Mouse (Mus musculus): ENCODE measurements around the gene Myt1.
A peak's percentile ranks its signal among the peaks of the same experiment; 100 is the strongest.

Gene Myt1

DNA sequence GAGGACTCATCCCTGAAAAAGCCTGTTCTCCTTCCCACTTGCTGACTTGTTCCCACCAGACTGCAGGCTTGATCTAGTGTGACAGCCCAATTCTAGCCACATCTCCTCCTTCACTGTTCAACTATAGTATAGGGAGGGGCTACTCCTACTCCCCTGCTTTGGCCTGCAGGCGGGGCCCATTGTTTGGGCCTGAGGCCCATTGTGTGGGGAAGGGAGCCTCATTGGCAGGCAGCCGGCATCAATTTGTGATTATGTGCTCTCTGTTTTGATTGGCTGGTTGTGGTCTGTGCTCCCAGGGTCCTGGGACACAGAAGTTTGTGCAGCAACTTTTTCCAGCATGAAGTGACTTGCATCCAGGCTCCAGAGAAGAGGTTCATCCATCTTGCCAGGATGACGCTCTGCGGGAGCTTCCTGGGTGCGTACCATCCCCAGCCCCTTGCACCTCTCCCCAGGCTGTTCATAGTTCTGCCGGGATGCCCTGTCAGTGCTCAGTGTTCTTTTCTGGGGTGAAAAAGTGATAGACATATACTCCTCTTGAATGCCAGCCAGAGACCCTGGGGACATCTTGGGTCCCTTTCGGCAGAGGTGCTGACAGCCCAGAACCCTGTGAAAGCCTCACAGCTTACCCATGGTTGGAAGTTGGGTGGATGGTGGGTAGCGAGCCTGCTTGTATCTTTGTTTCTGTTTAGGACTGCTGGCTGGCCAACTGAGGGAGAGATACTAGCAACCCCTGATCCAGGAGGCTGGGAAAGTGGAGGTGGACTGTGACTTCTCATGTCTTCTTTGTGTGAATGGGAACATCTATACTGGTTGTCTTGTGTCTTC, at the start of gene Myt1:
Gene Myt1 (plus strand): TSS at position 327 of the 825 bp plus-strand sequence.
- no peak for DNase-seq (ENCODE audit: low read depth)

DNA sequence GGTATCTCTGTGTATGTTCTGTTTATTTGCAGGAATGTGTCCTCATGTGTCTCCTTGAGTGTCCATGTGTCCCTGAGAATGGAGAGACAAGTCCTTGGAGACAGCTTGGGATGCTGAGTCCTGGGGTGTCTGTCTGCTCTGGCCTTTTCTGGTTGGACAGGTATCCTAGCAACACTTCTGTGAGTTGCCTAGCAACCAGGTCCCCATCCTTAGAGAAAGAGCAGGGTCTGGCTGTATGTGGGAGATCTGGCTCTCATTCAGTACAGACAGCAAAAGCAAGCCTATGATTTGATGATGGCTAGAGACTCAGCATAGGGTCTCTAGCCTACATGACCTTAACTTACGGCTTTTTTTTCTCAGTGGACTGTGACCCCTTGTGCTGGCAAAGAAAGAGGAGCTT, 49.4 kb upstream of the Myt1 start:
- no peak for DNase-seq (ENCODE audit: low read depth)

DNA sequence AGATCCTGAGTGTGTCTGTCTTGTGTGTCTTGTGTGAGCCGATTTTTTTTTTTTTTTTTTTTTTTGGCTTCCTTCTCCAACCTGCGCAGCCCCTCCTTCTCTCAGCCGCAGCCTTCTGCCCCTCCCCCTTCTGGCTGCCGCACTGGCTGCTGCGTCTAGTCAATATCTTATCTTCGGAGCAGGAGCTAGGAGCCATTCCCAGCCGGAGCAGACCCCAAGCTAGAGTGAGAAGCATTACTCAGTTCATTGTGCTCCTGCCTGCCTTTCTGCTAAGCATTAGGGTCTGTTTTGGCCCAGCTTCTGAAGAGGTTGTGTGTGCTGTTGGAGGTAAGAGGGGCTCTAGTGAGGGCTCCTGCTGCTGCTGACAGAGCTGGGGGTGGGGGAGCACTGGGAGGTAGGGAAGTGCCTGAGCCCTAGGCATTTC, 48.2 kb upstream of the Myt1 start, which contains the start of gene Oprl1:
Gene Oprl1 (plus strand): TSS at position 114 of the 424 bp plus-strand sequence.
- DNase-seq (ENCODE audit: low read depth), result no peak

DNA sequence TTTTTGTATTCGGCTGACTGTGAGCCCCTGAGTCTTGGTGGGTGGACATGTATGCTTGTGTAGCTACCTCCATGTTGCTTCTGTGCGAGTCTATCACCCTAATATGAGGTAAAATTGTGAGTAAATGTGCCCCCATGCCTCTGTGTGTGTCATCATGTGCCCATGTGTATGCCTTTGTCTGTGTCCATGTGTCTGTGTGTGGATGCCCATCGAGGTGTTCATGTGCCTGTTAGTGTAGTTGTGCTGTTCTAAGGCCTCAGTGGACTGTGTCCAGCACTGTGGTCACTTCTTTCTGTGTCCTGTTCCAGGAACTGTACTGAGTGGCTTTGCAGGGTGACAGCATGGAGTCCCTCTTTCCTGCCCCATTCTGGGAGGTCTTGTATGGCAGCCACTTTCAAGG, 47.8 kb upstream of the Myt1 start:
- no peak for DNase-seq (ENCODE audit: low read depth)

DNA sequence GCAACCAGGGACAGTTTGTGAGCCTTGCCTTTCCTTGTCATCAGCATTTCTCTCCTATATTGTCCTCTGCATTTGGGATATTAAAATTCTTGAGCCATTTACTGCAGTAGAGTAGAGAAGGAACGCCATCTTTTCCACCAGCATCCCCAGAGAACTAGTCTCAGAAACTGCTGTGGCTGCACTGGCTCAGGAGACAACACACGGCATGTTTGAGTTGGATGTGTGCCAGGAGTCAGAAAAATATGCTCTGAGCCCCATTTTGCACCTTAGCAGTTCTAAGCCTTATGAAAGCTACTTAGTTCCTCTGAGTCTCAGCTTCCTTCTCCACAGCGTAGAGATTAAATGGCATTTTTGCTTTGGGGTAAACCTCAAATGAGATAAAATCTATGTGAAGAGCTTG, 46.1 kb upstream of the Myt1 start:
- no peak for DNase-seq (ENCODE audit: low read depth)

DNA sequence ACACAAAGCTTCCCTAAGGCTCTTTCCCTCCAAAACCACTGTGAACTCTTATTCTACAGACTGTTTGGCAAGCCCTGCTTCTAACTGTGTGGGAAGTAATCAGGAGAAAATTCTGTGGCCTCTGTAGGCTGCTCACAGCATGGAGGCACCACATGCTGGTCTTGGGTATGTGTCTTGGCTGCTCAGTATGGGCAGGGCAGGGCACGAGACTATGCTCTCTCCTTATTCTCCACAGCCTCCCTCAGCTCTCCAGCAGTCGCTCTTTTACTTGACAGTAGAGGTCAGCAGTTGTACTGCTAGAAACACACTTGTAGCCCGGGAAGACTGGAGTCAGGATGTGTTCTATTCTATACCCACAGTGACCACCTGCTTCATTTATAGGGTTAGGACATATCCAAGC, 43.1 kb upstream of the Myt1 start:
- no peak for DNase-seq (ENCODE audit: low read depth)

DNA sequence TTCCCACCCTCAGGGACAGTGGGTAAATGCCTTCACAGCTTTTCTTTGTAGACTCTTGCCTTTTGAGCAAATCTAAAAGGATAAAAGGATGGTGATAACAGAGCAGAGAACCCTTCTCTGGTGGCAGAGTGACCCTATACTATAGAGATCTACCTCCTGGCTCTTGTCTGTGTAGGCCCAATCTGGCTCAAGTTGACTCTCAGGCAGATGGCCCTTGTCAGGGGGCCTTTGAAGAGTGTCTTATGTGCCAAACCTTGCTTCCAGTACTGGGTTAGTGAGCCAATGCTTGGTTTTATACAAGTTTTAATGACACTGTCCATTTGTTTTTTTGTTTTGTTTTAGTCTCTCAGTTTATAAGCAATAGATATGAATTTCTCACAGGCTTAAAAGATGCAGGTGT, 41.9 kb upstream of the Myt1 start:
- no peak for DNase-seq (ENCODE audit: low read depth)

DNA sequence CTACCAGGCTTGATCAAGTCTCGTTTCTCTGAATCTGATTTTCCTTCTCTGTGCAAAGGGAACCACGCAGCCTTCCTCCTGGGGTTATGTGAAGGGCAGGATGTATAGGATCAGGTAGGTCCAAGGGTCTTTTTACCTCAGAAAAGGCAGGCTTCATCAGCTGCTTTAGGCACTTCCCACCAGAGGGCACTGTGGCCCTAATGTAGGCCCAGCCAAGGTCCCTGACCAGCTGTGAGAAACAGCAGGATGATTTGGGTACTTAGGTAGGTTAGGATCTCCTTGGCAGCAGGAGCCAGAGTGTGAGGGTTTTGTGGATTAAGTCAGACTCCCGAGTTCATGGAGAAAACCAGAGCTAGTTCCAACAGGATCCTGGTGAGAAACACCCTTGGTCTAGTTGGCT, 40.9 kb upstream of the Myt1 start:
- DNase-seq (ENCODE audit: low read depth), result peak; percentile 6

DNA sequence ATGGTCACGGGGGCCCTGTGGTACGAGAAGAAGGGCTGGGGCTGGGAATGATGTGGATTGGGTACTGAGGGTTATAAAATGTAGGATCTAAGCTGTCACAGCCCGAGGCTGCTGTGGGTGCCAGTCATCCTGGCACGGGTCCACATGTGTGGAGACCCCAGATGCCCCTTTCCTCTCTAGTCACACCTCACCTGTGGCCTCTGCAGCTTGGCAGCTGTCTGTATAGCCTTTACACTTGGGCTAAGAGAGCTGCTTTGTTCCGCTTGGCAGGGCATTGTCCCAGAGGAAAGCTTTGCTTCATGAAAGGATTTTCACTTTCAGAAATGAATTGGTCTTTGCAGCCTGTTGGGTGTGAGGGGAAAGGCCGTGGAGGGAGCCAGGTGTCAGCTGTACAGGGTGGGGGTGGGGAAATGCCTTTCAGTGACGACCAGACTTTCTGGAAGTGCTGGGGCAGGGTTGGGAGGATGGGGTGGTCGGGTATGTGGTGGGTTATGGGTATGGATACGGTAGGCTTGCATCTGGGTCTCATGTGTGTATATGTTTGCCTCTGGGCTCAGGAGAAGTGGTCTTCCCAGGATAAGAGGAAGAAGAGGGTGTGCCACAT, 35.4 kb upstream of the Myt1 start:
- DNase-seq (ENCODE audit: low read depth), result no peak

DNA sequence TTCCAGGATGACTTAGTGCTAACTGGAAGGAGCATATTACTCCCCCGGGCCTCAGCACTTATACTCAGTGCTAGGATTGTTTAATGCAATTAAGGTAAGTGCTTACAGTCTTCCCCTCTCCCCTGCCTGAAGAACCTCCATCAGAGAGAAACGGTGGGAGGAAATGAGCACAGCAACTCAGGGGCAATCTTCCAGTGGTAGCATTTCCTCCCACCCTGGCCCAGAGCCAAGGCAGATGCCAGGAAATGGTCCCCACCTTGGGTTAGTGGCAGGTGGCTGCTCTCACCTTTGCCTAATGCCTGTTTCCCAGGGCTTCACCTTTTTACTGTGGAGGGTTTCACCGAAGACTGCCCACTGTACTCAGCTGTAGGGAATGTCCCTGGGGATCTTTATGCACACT, 33.1 kb upstream of the Myt1 start:
- no peak for DNase-seq (ENCODE audit: low read depth)

DNA sequence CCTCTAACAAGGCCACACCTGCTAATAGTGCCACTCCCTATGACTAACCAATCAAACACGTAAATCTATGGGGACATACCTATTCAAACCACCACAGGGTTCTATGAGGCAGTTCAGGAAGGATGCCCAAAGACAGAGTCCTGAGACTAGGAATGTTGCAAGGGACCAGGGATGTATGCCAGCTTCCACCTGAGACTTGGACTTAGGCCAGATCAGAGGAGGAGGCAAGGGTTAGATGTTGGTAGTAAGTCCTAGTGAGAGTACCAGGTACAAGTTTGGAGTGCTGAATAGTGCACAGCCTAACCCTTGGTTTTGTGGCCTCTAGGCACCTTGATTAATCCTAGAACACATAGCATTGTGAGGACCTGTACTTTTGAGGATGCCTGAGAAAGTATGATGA, 10.5 kb upstream of the Myt1 start:
- no peak for DNase-seq (ENCODE audit: low read depth)

DNA sequence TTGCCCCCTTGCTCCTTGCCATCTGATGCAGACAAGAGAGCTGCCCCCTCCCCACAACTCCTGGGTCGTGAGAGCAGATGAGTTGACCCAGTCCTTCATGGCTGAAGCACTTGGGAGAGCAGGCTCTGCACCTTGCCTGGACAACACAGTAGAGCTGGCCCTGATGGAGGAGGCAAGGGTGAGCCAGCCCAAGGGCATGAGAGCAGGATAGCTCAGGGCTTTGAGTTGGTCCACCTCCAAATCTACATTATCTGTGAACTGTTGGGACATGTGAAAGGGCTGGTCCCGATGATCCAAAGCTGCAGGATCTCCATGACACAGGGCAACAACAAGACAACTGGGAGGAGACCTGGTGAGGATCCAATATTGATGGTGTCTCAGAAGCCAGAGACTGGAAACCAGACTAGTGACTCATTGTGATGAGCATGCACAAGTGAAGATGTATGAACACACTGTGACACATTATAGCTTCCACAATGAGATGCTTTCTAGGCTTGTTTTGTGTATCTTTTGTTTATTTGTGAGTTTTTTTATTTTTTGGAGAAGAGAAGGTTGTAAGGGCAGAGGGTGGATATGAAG, 4.9 kb upstream of the Myt1 start:
- no peak for DNase-seq (ENCODE audit: low read depth)

DNA sequence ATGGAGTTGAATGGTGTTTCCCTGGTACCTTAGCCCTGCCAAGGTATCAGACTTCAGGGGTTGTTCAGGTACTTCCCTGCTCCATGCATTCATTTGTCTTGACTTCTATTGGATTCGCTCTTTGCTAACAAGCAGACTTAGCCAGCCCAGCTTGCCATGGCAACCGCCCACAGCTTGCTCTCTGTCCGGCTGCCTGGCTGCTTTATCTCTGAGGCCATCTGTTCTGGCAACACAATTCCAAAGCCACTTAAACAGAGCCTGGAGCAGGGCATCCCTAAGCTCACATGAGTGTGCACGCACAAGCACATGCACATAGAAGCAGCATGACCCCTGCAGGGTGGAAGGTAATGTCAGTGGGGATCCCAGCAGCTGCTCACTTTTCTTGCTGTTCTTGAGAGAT, 4.1 kb upstream of the Myt1 start:
- DNase-seq (ENCODE audit: low read depth), result no peak

DNA sequence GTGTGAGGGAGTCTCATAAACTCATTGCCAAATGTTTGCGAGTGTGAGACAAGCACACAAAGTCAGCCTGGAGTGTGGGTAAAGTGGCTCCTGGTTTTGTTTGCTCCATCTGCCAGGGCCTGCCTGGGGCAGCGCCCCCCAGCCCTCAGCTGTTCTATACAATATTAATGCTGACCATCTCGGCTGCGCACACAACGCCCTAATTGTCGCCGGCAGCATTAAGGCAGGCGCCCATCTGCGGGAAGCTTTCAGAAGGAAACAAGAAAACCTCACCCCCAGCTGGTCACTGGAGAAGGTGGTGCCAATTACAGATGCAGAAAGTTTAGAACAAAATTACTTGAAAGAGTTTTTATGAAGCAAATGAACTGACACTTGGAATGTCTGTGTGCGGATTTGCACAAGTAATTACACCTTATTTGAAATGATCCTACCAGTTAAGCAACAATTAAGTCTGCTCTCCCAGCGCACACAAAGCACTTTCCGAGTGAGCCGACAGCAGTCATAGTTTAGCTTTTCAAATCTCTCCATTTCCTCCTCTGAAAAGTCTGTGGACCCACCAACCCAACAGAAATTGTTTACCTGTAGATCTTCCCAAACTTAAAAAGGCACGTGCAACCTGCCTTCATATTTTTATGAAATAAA, 875 bp downstream of the Myt1 start:
- DNase-seq (ENCODE audit: low read depth), result no peak

DNA sequence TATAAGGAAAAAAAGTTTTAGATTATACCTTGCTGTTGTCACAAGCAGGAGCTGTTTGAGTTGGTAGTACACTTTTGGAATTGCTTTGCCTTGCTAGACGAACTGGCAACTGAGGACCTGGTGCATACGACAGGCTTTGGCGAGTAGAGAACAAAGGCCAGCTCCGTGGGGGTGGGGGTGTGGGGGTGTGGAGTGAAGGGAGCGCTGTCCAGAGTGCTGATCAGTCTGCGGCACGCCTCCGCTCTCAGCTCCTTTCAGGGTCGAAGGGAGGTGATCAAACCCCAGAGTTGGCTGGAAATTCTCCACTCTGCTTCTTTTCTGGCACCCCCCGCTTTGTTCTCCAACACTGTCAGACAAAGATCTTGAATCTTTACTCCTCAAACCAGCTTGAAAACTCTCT, 1.5 kb downstream of the Myt1 start:
- peak; percentile 12 for DNase-seq (ENCODE audit: low read depth)

DNA sequence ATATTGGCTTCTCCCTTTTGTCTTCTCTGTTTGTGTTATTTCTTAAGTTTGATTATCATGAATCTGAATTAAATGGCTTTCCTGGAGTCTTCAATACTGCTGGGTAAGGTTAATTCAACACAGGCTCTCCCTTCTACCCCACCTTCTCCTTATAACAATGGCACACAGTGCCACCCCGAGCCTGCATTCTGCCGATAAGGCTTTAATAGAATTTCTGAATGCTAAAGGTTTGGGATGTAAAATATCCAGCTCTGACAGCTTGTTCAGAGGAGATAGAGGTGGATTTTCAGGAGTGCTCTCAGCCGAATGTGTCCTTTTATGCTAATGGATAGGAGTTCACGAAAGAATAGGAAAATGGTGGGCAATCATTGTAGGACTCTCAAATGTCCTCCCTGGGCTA, 2.1 kb downstream of the Myt1 start:
- DNase-seq (ENCODE audit: low read depth), result no peak

DNA sequence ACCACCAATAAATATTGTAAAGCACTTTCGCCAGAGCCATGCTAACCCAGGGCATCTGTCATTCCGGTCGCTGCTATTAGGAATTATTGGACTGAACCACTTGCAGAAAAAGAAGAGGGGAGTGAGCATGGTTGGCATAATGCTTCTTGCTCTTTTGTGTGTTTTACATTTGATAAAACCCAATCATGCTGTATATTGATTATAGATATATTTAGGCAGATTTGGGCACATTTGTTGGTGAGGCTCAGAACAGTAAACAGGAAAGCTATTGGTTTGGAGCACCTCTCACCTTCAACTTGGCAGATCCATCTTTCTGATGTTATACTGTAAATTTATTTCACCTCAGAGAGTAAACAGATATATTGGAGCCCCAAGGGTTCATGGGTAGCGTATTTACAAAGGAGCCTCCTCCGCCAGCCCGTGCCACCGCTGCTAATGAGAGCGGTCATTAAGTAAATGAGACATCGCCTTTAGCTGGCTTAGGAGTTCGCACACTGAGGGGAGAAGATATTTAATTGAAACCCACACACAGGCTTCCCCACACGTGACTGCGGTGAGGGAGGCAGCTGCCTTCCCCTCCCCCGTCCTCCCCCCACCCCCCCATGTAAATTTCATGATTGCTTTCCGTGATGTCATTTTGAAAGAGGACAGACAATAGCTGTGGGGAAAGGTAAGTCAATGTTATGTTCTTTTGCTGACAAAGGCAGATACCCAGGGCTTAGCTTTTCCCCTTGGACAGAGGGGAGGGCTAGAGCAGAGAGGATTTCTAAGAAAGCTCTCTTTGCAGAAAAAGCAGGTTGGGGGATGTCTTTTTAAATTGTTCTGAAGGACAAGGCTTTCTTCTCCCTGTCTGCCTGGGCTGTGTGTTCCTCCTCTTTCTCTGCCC, 3.8 kb downstream of the Myt1 start:
- DNase-seq (ENCODE audit: low read depth), result no peak

DNA sequence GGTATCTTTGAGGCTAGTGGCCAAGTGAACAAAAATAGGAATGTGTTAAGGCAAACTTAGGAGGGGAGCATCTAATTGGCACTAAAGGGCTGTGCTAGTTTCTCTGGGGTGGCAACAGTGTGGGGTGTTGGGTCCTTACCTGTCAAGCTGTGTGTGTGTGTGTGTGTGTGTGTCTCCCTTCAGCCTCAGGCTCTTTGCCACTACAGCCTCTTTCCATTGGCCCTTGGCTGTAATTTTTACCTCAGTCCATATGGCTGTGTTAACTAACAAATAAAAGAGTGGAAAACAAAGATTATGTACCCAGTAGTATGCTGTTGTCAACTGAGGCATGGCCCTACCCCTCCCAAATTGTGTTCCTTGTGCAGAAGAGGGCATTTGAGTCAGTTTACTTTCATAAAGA, 5.3 kb downstream of the Myt1 start:
- no peak for DNase-seq (ENCODE audit: low read depth)

DNA sequence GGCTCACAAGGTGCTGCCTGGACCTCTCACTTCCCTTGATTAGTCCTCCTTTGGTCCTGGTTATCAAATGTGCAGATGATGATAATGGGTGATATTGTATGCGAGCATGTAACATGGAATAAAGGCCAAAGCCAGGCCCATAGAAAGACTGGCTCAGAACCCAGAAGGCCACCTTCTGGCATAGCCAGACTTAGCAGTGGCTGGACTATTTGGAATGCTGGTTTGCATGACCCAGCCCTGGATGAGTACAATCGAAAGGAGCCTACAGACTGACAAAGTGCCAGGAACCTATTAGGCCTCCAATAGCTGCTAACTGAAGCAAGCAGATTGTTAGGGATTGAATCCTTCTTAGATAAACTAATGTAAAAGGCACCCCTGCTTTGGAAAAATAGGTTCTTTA, 6.3 kb downstream of the Myt1 start:
- no peak for DNase-seq (ENCODE audit: low read depth)

DNA sequence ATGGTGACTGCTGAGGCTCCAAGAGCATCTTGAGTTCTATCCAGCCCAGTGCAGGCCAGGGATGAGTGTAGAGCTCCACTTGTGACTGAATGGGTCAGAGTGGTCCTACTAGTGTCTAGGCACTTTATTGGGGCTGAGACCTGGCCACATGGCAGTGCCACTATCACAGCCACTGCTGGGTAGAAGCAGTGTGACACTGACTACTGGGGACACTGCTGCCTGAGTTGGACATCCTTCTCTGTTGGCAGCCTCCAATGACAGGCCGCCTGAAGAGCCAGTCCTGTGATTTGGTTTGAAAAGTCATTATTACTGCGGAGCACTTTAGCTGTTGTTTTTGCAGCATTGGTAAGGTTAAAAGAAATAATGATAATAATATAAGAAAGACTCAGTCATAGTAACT, 10.1 kb downstream of the Myt1 start:
- no peak for DNase-seq (ENCODE audit: low read depth)

DNA sequence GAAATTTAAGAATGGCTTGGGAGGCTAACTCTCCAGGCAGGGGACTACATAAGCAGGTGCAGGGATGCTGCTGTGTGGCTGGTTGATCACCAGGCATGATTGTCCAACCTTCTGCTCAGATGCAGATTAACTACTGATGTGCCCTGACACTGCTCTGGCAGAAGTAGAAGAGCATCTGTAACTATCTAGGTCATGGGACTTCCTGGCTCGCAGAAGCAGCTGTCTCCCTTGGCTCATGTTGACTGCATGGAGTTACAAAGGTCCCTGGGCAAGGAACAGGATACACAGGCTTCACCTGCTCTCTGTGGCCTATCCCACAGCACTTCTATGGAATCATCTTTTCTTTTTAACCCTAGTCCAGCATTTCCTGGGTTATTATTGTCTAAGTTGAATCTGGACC, 12.7 kb downstream of the Myt1 start:
- no peak for DNase-seq (ENCODE audit: low read depth)

DNA sequence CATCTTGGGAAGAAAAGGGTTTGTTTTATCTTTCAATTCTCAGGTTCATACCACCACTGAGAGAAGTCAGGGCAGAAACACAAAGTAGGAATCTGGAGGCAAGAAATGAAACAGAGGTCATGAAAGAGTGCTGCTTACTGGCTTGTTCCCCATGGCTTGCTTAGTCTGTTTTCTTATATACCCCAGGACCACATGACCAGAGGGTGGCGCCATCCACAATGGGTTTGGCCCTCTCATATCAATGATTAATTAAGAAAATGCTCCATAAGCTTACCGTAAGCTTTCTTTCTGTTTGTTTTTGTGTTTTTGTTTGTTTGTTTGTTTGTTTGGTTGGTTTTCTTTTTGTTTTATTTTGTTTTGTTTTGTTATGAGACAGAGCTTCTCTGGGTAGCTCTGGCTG, 14.6 kb downstream of the Myt1 start:
- peak; percentile 8 for DNase-seq (ENCODE audit: low read depth)

All from c-Kit-positive CD71-negative TER-119-negative erythroid progenitor cells, embryonic 14.5 days (primary cell).